Mouse (Mus musculus) midbrain, postnatal 0 days (tissue): ENCODE results near the gene Parvg. TPM values are rescaled to one million over a fixed set of nuclear protein-coding genes. Genes with fewer than 3 reads are reported as not detected.
A peak's percentile ranks its signal among the peaks of the same experiment; 100 is the strongest.

Experiments used
- ATAC-seq: fragments of 200-750 bp; cut with Nextera tagmentation; 2 replicates; pipeline ENCODE4 v1.8.0; 2017; ENCODE audit warnings: moderate number of reproducible peaks, mild to moderate bottlenecking, moderate TSS enrichment, moderate library complexity; ENCODE audit not compliant: low FRiP score
- DNase-seq: peaks from one replicate; pipeline ENCODE4 v3.0.0-alpha.2; 2015; ENCODE audit warnings: low spot score
- H3K27ac ChIP-seq: fragments of 300-500 bp; sonication (generic); 2 replicates; pipeline ENCODE4 v1.5.1; 2014; ENCODE audit warnings: low read depth, mild to moderate bottlenecking, low read length, mixed read lengths
- H3K27me3 ChIP-seq: fragments of 300-500 bp; sonication (generic); 2 replicates; pipeline ENCODE4 v1.6.1; 2014; ENCODE audit warnings: low read length, control low read depth, mixed read lengths; ENCODE audit not compliant: insufficient read depth
- H3K36me3 ChIP-seq: fragments of 300-500 bp; sonication (generic); 2 replicates; pipeline ENCODE4 v1.6.1; 2014; ENCODE audit warnings: low read length, control low read depth, mixed read lengths; ENCODE audit not compliant: insufficient read depth
- H3K4me1 ChIP-seq: fragments of 300-500 bp; sonication (generic); 2 replicates; pipeline ENCODE4 v1.6.1; 2014; ENCODE audit warnings: mild to moderate bottlenecking, control low read depth, antibody characterized with exemption, low read length, mixed read lengths; ENCODE audit not compliant: insufficient read depth
- H3K4me2 ChIP-seq: fragments of 300-500 bp; sonication (generic); 2 replicates; pipeline ENCODE4 v1.6.1; 2014; ENCODE audit warnings: low read depth, mild to moderate bottlenecking, low read length, mixed read lengths; ENCODE audit not compliant: poor library complexity, severe bottlenecking
- H3K4me3 ChIP-seq: fragments of 300-500 bp; sonication (generic); 2 replicates; pipeline ENCODE4 v1.5.1; 2014; ENCODE audit warnings: low read depth, mild to moderate bottlenecking, low read length, moderate library complexity
- H3K9ac ChIP-seq: fragments of 300-500 bp; sonication (generic); replicated peaks from 2 replicates; pipeline ENCODE4 v1.6.1; 2014; ENCODE audit warnings: mild to moderate bottlenecking, low read length, moderate library complexity, mixed read lengths; ENCODE audit not compliant: poor library complexity, severe bottlenecking
- H3K9me3 ChIP-seq: fragments of 300-500 bp; sonication (generic); 2 replicates; pipeline ENCODE4 v1.6.1; 2016; ENCODE audit warnings: low read length, control low read depth
- CTCF ChIP-seq: IDR thresholded peaks from 2 replicates; pipeline ENCODE4 v1.5.1; 2016; ENCODE audit warnings: antibody characterized with exemption, mild to moderate bottlenecking
- WGBS: fragments of 180-500 bp; shearing (Covaris S2); extraction: QIAGEN DNeasy Blood & Tissue Kit; methylation state at CpG from one replicate; pipeline ENCODE4 v1.1.7; 2014; 5-methylcytosine and 5-hydroxymethylcytosine counted together
- polyA plus RNA-seq: library from polyadenylated mRNA; unstranded; fragments of >200 nt; fragmentation: Nextera tagmentation; extraction: Ambion mirVana; gene quantifications from 2 replicates; pipeline ENCODE4 v1.2.1, GENCODE M21; 2015
- total RNA-seq: library from RNA; depleted of rRNA; stranded (reverse); fragments of >200 nt; gene quantifications from 2 replicates; pipeline ENCODE4 v1.2.3, GENCODE M21; 2014

The Parvg gene
- total and polyA plus RNA-seq, 2 experiments from 2014 or later = 1.7 TPM

GRCm38 (mm10) chr15:84294391-84294790, 29.4 kb upstream of the Parvg start:
- no peak for TF ChIP-seq CTCF
- no peak overlapping the region for H3K4me2 ChIP-seq
- 57% methylated on average over 9 of the region's 9 CpGs for WGBS
- no peaks in the 10 kb centered on the region for H3K36me3 ChIP-seq
- no peaks in the 10 kb centered on the region for H3K27me3 ChIP-seq
- no peak for DNase-seq
- H3K4me3 ChIP-seq = no peak overlapping the region
- no peaks in the 10 kb centered on the region for H3K9me3 ChIP-seq
- H3K9ac ChIP-seq = no peak overlapping the region
- ATAC-seq = no peak
- H3K4me1 ChIP-seq = peaks cover 8% of the 10 kb centered on the region
- no peak overlapping the region for H3K27ac ChIP-seq

GRCm38 (mm10) chr15:84295225-84295624, 28.6 kb upstream of the Parvg start:
- no peak for TF ChIP-seq CTCF
- DNase-seq (no peak), ATAC-seq (no peak)
- 78% methylated on average over 10 of the region's 10 CpGs for WGBS
- peaks cover 17% of the 10 kb centered on the region for H3K4me1 ChIP-seq
- H3K4me2 ChIP-seq = no peak overlapping the region
- no peaks in the 10 kb centered on the region for H3K27me3 ChIP-seq
- H3K9me3 ChIP-seq = no peaks in the 10 kb centered on the region
- no peak overlapping the region for H3K27ac ChIP-seq
- no peak overlapping the region for H3K9ac ChIP-seq
- no peak overlapping the region for H3K4me3 ChIP-seq
- H3K36me3 ChIP-seq = no peaks in the 10 kb centered on the region

GRCm38 (mm10) chr15:84297454-84297853, 26.4 kb upstream of the Parvg start:
- Histone ChIP-seq H3K9ac (no peak overlapping the region), H3K4me2 (no peak overlapping the region), H3K9me3 (no peaks in the 10 kb centered on the region), H3K27me3 (no peaks in the 10 kb centered on the region), H3K4me3 (no peak overlapping the region), H3K36me3 (no peaks in the 10 kb centered on the region), H3K27ac (no peak overlapping the region), H3K4me1 (peaks cover 38% of the 10 kb centered on the region)
- no peak for TF ChIP-seq CTCF
- ATAC-seq (no peak), DNase-seq (no peak)
- whole genome bisulfite sequencing = 69% methylated on average over 8 of the region's 8 CpGs

GRCm38 (mm10) chr15:84298804-84299370, 24.9 kb upstream of the Parvg start:
- H3K4me1 ChIP-seq = peaks cover 41% of the 10 kb centered on the region
- DNase-seq = peak; percentile 78
- peak; percentile 11; the same call in 1 of the 2 replicates for ATAC-seq
- H3K27me3 ChIP-seq = no peaks in the 10 kb centered on the region
- H3K9ac ChIP-seq = no peak overlapping the region
- no peaks in the 10 kb centered on the region for H3K9me3 ChIP-seq
- 24% methylated on average over 13 of the region's 13 CpGs for WGBS
- no peak overlapping the region for H3K4me3 ChIP-seq
- TF ChIP-seq CTCF = no peak
- H3K4me2 ChIP-seq = 0 out of 2 replicates have a peak overlapping the region, but pooled peaks have one; percentile 6
- H3K36me3 ChIP-seq = no peaks in the 10 kb centered on the region
- peak overlapping the region; percentile 58; the same call in 1 of the 2 replicates for H3K27ac ChIP-seq

GRCm38 (mm10) chr15:84299662-84300333, 24.0 kb upstream of the Parvg start:
- no peak overlapping the region for H3K4me2 ChIP-seq

GRCm38 (mm10) chr15:84300591-84300990, 23.2 kb upstream of the Parvg start:
- no peaks in the 10 kb centered on the region for H3K9me3 ChIP-seq
- 21% methylated on average over 2 of the region's 2 CpGs for WGBS
- H3K9ac ChIP-seq = no peak overlapping the region
- no peak for TF ChIP-seq CTCF
- DNase-seq (no peak), ATAC-seq (no peak)
- no peak overlapping the region for H3K4me2 ChIP-seq
- peaks cover 41% of the 10 kb centered on the region for H3K4me1 ChIP-seq
- H3K36me3 ChIP-seq = no peaks in the 10 kb centered on the region
- no peak overlapping the region for H3K4me3 ChIP-seq
- no peaks in the 10 kb centered on the region for H3K27me3 ChIP-seq
- H3K27ac ChIP-seq = peak overlapping the region; percentile 63

More at GRCm38 (mm10) chr15:84299662-84300333, 24.0 kb upstream of the Parvg start:
- DNase-seq (peak; percentile 92), ATAC-seq (peak; percentile 57)
- no peak overlapping the region for H3K4me3 ChIP-seq
- peak overlapping the region; percentile 63 for H3K27ac ChIP-seq
- no peaks in the 10 kb centered on the region for H3K27me3 ChIP-seq
- H3K36me3 ChIP-seq = no peaks in the 10 kb centered on the region
- 8% methylated on average over 9 of the region's 9 CpGs for WGBS
- no peak overlapping the region for H3K9ac ChIP-seq
- no peaks in the 10 kb centered on the region for H3K9me3 ChIP-seq
- peaks cover 41% of the 10 kb centered on the region for H3K4me1 ChIP-seq
- TF ChIP-seq CTCF = no peak
